Mouse (Mus musculus) midbrain, embryonic 16.5 days (tissue): Measurements from ENCODE around the gene Coasy. TPM values are rescaled to one million over a fixed set of nuclear protein-coding genes. Genes with fewer than 3 reads are reported as not detected.
A peak's percentile ranks its signal among the peaks of the same experiment; 100 is the strongest.

Source experiments
- ATAC-seq: fragments of 200-750 bp; cut with Nextera tagmentation; 2 replicates; pipeline ENCODE4 v1.8.0; 2017; ENCODE audit warnings: moderate TSS enrichment
- H3K27ac ChIP-seq: fragments of 300-500 bp; sonication (generic); 2 replicates; pipeline ENCODE4 v1.5.1; 2014; ENCODE audit warnings: mild to moderate bottlenecking, low read length, mixed read lengths
- H3K27me3 ChIP-seq: fragments of 300-500 bp; sonication (generic); 2 replicates; pipeline ENCODE4 v1.6.1; 2014; ENCODE audit warnings: low read depth, low read length, mixed read lengths; ENCODE audit not compliant: control insufficient read depth, insufficient read depth
- H3K36me3 ChIP-seq: fragments of 300-500 bp; sonication (generic); 2 replicates; pipeline ENCODE4 v1.6.1; 2014; ENCODE audit warnings: mild to moderate bottlenecking, low read length, moderate library complexity, mixed read lengths; ENCODE audit not compliant: control insufficient read depth, insufficient read depth
- H3K4me1 ChIP-seq: fragments of 300-500 bp; sonication (generic); 2 replicates; pipeline ENCODE4 v1.6.1; 2014; ENCODE audit warnings: mild to moderate bottlenecking, low read length, mixed read lengths; ENCODE audit not compliant: control insufficient read depth, insufficient read depth
- H3K4me2 ChIP-seq: fragments of 300-500 bp; sonication (generic); 2 replicates; pipeline ENCODE4 v1.6.1; 2014; ENCODE audit warnings: mild to moderate bottlenecking, low read length, mixed read lengths
- H3K4me3 ChIP-seq: fragments of 300-500 bp; sonication (generic); 2 replicates; pipeline ENCODE4 v1.5.1; 2014; ENCODE audit warnings: low read depth, mild to moderate bottlenecking, low read length, moderate library complexity, mixed read lengths
- H3K9ac ChIP-seq: fragments of 300-500 bp; sonication (generic); 2 replicates; pipeline ENCODE4 v1.6.1; 2014; ENCODE audit warnings: low read depth, low read length, mixed read lengths
- H3K9me3 ChIP-seq: fragments of 300-500 bp; sonication (generic); replicated peaks from 2 replicates; pipeline ENCODE4 v1.6.1; 2014; ENCODE audit warnings: mild to moderate bottlenecking, low read length, mixed read lengths; ENCODE audit not compliant: control insufficient read depth, poor library complexity, severe bottlenecking
- WGBS: fragments of 180-500 bp; shearing (Covaris S2); extraction: QIAGEN DNeasy Blood & Tissue Kit; methylation state at CpG from one replicate; pipeline ENCODE4 v1.1.7; 2014; 5-methylcytosine and 5-hydroxymethylcytosine counted together
- polyA plus RNA-seq: library from polyadenylated mRNA; unstranded; fragments of >200 nt; fragmentation: Nextera tagmentation; extraction: Ambion mirVana; gene quantifications from 2 replicates; pipeline ENCODE4 v1.2.1, GENCODE M21; 2015

Coasy gene
- polyA plus RNA-seq, 1 experiment from 2014 or later = 43.5 TPM

- H3K4me3 ChIP-seq = no peak overlapping the region
- ATAC-seq = no peak
- no peaks in the 10 kb centered on the region for H3K27me3 ChIP-seq
- 80% methylated on average over 8 of the region's 8 CpGs for WGBS
- H3K4me2 ChIP-seq = no peak overlapping the region
- H3K9ac ChIP-seq = no peak overlapping the region
- no peaks in the 10 kb centered on the region for H3K9me3 ChIP-seq
- H3K27ac ChIP-seq = peak overlapping the region; percentile 50; the same call in 1 of the 2 replicates
- peaks cover 51% of the 10 kb centered on the region for H3K36me3 ChIP-seq
- H3K4me1 ChIP-seq = no peaks in the 10 kb centered on the region
These were observed 22.2 kb upstream of the Coasy start for GRCm38 (mm10) chr11:101060126-101060525.

- no peak for ATAC-seq
- H3K27me3 ChIP-seq = no peaks in the 10 kb centered on the region
- WGBS = 90% methylated on average over 5 of the region's 5 CpGs
- H3K4me2 ChIP-seq = no peak overlapping the region
- peaks cover 42% of the 10 kb centered on the region for H3K36me3 ChIP-seq
- H3K9me3 ChIP-seq = no peaks in the 10 kb centered on the region
- H3K4me1 ChIP-seq = no peaks in the 10 kb centered on the region
- no peak overlapping the region for H3K27ac ChIP-seq
- no peak overlapping the region for H3K9ac ChIP-seq
- no peak overlapping the region for H3K4me3 ChIP-seq
These were observed 21.3 kb upstream of the Coasy start for GRCm38 (mm10) chr11:101061049-101061448.

- no peaks in the 10 kb centered on the region for H3K9me3 ChIP-seq
- H3K36me3 ChIP-seq = peaks cover 33% of the 10 kb centered on the region
- no peak overlapping the region for H3K27ac ChIP-seq
- 0 out of 2 replicates have a peak, but pooled peaks cover 2% of the 10 kb centered on the region for H3K4me1 ChIP-seq
- 76% methylated on average over 12 of the region's 12 CpGs for WGBS
- no peak overlapping the region for H3K9ac ChIP-seq
- no peaks in the 10 kb centered on the region for H3K27me3 ChIP-seq
- H3K4me3 ChIP-seq = no peak overlapping the region
- no peak for ATAC-seq
- no peak overlapping the region for H3K4me2 ChIP-seq
These were observed 20.0 kb upstream of the Coasy start for GRCm38 (mm10) chr11:101062165-101062884.

- ATAC-seq = no peak
- no peak overlapping the region for H3K4me2 ChIP-seq
- H3K27ac ChIP-seq = peak overlapping the region; percentile 70; the same call in 1 of the 2 replicates
- no peaks in the 10 kb centered on the region for H3K9me3 ChIP-seq
- 0 out of 2 replicates have a peak, but pooled peaks cover 2% of the 10 kb centered on the region for H3K4me1 ChIP-seq
- WGBS = 91% methylated on average over 14 of the region's 14 CpGs
- no peak overlapping the region for H3K4me3 ChIP-seq
- no peak overlapping the region for H3K9ac ChIP-seq
- no peaks in the 10 kb centered on the region for H3K27me3 ChIP-seq
- peaks cover 33% of the 10 kb centered on the region for H3K36me3 ChIP-seq
These were observed 19.2 kb upstream of the Coasy start for GRCm38 (mm10) chr11:101062971-101063675.

GRCm38 (mm10) chr11:101063676-101064327 is 18.6 kb upstream of the Coasy start:
- Histone ChIP-seq H3K9me3 (no peaks in the 10 kb centered on the region), H3K4me3 (no peak overlapping the region), H3K27ac (peak overlapping the region; percentile 70), H3K4me2 (no peak overlapping the region), H3K4me1 (0 out of 2 replicates have a peak, but pooled peaks cover 2% of the 10 kb centered on the region), H3K36me3 (peaks cover 28% of the 10 kb centered on the region), H3K9ac (no peak overlapping the region), H3K27me3 (no peaks in the 10 kb centered on the region)
- 67% methylated on average over 12 of the region's 12 CpGs for WGBS
- ATAC-seq = no peak

GRCm38 (mm10) chr11:101064462-101064861 is 17.9 kb upstream of the Coasy start:
- Histone ChIP-seq H3K9ac (no peak overlapping the region), H3K4me3 (no peak overlapping the region), H3K27ac (peak overlapping the region; percentile 70; the same call in 1 of the 2 replicates), H3K9me3 (no peaks in the 10 kb centered on the region), H3K4me2 (no peak overlapping the region), H3K4me1 (peaks cover 5% of the 10 kb centered on the region; the same call in 1 of the 2 replicates), H3K36me3 (peaks cover 24% of the 10 kb centered on the region), H3K27me3 (no peaks in the 10 kb centered on the region)
- no peak for ATAC-seq
- WGBS = 88% methylated on average over 4 of the region's 4 CpGs

GRCm38 (mm10) chr11:101065002-101065401 is 17.4 kb upstream of the Coasy start:
- no peak for ATAC-seq
- Histone ChIP-seq H3K27me3 (no peaks in the 10 kb centered on the region), H3K27ac (no peak overlapping the region), H3K4me1 (peaks cover 5% of the 10 kb centered on the region; the same call in 1 of the 2 replicates), H3K4me2 (no peak overlapping the region), H3K9me3 (no peaks in the 10 kb centered on the region), H3K4me3 (no peak overlapping the region), H3K36me3 (peaks cover 21% of the 10 kb centered on the region), H3K9ac (no peak overlapping the region)
- WGBS = 92% methylated on average over 9 of the region's 9 CpGs

- Histone ChIP-seq H3K9me3 (no peaks in the 10 kb centered on the region), H3K4me1 (peaks cover 13% of the 10 kb centered on the region), H3K4me3 (peak overlapping the region; percentile 27), H3K27ac (peak overlapping the region; percentile 35; the same call in 1 of the 2 replicates), H3K27me3 (no peaks in the 10 kb centered on the region), H3K4me2 (peak overlapping the region; percentile 56), H3K9ac (peak overlapping the region; percentile 27; the same call in 1 of the 2 replicates), H3K36me3 (peaks cover 11% of the 10 kb centered on the region)
- no peak for ATAC-seq
- 21% methylated on average over 18 of the region's 18 CpGs for WGBS
These were observed 15.6 kb upstream of the Coasy start for GRCm38 (mm10) chr11:101066549-101067412.
